Mouse (Mus musculus): Measurements from ENCODE around the gene Ppp1r13b.

Ppp1r13b gene

DNA sequence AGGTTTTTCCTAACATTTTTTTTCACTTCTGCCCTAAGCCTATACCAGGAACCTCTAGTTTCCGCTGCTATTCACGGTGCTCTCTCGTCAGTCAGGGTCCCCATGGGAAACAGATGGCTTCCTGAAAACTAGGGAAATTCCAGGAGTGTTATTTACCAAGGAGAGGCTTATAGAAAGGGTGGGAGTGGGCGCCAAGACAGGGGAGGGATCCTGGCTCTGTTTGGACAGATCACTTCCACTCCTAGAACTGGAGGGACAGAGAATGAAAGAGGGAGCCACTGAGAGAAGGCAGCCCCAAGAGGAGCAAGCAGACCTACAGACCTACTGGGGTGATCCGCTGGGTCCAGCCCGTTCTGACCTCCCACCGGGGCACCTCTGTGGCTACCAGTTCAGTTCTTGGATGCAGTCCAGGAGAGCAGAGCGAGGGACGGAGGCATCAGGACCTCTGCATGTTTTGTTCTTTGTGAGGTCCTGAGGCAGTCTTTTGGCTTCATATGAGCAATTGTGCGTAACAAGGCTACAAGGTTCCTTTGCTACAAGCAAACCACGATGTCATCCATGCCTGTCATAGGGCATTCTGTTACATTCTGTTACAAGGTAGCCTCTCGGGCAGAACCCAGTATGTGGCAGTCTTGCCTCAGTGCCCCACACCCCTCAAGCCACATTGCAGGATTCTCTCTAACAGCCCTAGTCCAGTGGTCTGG is 8.8 kb upstream of the Ppp1r13b start:
- peak; percentile 68 for DNase-seq

DNA sequence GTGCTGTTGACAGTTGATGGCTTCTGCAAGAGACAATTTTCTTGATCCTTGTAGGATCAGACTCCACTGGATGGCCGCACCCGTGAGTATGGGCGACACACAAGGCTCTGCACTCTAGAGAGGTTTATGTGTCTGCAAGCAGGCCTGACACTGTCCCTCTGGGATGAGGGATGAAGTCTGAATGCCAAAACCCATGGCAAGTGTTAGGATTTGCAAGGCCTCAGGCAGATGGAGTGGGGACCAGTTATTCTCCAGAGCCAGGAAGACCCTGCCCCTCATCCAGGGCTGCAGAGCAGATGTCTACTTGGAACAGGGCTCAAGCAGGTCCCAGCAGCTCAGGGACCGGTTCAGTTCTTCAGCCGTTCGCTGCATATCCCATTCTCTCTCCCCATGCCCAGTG is 7.9 kb upstream of the Ppp1r13b start:
- no peak for DNase-seq

DNA sequence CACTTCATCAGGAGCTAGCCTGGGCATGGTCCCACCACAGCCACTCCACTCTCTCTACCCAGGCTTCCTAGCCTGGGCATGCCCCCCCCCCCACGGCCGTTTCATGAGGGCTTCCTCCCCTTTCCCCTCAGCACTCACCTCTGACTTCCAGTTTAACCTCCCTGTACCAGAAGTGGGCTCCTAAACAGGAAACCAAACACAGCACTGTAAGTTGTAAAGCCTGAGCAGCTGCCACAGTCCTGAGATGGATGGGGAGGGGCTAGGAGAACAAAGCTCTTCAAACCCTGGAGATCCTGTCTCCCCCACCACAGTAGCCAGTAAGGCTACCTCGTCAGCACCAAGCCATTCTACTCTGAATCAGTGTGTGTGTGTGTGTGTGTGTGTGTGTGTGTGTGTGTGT is 6.1 kb upstream of the Ppp1r13b start:
- DNase-seq: no peak

DNA sequence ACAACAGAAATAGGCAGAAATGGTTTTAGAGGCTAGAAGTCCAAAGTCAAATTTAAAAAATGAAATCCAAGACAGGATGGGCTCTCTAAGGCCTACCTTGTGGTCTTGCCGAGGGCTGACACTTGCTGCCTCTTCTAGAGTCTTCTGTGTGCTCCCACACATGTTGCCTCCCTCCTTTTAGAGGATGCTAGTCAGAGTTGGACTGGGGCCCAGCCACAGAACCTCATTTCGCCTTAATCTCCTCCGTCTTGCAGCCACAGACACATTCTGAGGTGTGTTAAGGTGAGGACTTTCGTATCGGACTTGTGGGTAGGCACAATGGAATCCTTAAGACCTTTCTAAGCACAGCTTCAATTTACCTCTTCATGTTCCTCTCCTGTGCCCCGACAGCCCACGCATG is 4.9 kb upstream of the Ppp1r13b start:
- no peak for DNase-seq

DNA sequence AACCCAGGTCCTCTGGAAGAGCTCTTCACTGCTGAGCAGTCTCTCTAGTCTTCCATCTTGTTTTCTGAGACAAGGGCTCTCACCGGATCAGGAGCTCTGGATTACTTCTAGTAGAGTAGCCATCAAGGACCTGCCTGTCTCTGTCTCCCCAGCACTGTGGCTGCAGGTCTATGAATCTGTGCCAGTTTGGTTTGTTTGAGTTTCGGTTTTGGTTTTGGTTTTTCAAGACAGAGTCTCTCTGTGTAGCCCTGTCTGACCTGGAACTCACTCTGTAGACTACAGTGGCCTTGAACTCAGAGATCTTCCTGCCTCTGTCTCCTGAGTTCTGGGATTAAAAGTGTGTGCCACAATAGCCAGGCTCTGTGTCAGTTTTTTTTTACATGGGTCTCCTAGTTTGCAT is 3.9 kb upstream of the Ppp1r13b start:
- no peak for DNase-seq

DNA sequence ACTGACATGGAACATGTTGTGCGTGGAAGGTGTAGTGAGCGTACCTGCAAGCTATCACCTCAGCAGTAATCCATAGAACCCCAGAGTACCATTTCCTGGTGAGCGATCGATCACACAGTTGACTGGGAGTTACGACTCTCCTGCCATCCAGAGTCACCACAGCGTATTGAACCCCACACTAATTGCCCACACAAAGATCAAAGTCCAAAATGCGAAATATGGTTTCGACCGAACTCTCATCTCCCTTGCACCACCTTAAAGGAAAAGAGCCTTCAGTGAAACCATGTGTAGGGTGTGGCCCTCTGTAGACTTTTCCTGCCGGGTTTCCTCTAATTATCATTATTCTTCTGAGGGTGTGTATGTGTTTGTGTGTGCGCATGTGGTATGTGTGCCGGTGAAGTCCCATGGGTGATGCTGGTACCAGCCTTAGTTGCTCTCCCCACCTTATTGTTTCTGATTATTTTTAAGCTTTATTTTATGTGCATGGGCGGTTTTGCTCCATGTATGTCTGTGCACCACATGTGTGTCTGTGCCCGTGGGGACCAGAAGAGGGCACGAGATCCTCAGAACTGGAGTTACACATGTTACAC is 3.4 kb upstream of the Ppp1r13b start:
- no peak for DNase-seq

DNA sequence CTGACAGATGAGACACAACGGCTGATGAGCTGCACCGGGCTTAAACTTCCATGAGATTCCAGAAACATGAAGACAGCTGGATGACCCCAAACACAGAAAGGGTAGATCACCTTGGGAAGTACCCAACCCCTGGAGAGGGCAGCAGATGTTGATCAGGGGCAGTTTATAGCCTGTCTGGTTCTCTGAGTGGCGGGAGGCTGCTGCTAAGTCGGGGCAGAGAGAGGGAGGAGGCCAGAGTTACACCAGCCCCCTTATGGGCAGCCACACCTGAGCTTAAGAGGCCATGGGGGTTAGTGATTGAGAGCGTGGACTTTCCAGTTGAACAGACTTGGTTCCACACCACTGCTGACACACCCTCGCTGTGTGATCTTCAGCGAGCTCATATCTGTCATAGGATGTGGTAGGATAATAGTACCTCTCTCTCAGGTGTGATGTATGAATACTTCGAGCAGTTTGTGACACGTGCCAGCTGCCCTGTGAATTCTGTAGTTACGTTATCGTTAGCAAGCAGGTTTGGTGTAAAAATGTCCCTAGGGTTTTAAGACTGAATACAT is 1.2 kb upstream of the Ppp1r13b start:
- no peak for DNase-seq

DNA sequence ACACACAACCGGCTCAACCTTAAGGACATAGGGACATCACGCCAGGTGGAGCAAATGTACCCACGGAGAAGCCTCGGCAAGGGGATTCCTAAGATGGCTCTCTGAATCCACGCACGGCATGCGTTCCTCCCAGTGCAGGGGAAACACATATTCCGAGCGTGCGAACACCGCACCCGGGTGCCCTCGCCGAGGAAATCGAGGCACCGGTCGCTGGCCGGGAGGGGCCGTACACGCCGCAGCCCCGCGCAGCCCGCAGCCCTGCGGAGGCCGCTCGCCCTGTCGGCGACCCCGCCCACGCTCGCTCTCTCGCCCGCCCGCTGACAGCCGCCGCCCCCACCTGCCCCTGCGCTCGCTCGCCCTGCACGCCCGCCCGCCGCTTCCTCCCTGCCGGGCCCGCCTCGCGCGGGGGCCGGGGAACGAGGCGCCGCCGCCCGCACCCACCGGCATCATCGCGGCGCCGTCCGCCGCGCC is 454 bp downstream of the Ppp1r13b start:
- DNase-seq: peak; percentile 83

DNA sequence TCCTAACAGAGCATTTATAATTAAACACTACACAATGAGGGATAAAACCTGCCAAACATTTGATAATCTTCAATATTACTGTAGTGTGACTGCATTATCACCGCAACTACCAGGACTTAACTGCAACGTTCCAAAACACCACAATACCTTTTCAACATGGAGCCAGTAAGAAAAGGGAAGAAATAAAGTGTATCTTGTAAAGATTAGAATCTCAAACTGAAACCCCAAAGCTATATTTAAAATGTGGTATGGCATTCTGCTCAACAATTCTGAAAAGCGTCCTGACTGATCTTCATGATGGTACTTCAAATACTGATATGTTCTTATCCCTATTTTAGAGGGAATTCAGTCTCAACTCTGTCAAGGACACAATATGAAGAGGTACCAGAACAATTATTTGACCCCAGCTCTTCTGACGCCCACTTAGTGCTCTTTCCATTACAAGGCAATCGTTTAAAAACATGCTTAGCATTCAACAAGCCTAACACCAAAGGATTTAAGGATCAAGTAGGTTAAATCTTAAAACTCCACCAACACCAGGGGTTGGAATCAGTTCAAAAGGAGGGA is 1.5 kb downstream of the Ppp1r13b start:
- no peak for DNase-seq

DNA sequence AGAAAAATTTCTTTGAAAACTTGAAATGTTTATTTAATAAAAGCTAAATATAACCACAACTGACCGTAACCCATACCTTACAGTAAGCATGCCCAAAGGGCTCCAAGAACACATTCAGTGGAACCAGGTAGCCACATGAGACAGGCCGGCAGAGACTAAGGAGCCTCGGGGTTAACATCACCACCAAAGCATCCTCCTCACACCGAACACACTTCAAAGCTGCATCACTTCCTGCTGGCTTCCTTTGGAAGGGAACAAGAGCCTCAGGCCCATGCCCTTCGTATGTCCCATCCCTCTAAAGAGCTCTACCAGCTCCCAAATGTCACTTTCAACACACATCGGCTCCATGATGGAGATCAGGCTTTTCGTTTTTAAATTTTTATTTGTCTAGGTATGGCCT is 5.4 kb downstream of the Ppp1r13b start:
- DNase-seq: no peak

DNA sequence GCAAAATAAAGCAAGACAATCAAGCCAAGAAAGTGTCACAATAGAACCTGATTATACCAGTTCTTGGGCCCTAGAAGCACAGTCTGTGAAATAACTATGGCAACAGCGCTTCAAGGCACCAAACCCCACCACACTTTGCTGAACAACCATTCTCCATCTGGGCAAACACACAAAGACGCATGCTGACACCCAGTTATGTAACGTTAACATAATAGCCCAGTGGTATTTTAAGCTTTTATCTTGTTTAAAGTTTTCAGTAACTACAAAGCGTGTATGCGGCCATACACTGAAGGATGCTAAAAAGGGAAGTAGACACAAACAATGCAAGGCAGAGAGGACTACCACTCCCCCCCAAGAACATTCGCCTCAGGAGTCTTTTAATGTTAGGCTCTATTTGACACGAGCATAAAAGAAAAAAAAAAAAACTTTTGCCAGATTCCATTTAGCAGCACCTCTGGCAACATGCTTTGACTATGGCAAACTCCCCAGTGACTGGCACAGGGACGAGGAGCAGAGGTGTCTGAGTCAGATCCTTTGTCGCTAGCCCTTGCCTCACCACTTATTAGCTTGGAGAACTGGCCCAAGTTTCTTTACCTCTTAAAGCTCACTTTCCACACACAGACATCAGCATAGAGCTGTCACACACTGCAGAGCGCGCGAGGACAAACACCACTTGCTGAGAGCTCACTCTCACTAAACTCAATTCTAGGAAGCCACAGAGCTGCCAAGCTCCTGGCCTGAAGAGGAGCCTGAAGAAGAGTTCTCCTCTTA is 6.6 kb downstream of the Ppp1r13b start:
- DNase-seq: no peak

DNA sequence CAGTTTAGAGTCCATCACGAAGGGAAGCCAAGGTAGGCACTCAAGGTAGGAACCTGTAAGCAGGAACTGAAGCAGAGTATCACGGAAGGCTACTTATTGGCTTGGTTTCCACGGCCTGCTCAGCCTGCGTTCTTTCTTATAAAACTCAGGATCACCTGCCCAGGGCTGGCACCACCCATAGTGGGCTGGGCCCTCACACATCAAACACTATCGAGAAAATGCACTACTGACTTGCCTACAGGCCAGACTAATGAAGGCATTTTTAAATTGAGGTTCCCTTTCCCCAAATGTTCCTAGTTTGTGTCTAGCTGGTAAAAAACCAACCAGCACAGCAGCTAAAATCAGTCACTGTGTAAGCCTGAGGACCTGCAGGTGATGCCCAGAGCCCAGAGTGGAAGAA is 8.3 kb downstream of the Ppp1r13b start:
- no peak for DNase-seq

DNA sequence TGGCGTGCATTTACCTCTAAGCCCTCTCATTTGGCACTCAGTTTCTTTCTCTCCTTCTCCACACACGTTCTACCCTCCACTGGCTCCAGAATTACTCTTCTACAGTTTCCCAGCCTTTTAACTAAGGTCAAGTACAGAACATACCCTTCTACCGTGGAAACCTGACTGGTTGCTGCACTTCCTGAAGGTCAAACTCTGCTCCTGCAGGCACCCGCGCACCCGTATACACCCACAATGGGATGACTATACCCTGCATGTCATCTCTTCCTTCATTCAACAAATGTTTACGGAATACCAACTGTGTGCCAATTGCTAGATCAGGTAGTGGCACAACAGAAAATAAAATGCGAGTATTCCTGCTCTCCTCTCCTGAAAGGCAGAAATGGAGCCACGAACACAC is 9.2 kb downstream of the Ppp1r13b start:
- no peak for DNase-seq

DNA sequence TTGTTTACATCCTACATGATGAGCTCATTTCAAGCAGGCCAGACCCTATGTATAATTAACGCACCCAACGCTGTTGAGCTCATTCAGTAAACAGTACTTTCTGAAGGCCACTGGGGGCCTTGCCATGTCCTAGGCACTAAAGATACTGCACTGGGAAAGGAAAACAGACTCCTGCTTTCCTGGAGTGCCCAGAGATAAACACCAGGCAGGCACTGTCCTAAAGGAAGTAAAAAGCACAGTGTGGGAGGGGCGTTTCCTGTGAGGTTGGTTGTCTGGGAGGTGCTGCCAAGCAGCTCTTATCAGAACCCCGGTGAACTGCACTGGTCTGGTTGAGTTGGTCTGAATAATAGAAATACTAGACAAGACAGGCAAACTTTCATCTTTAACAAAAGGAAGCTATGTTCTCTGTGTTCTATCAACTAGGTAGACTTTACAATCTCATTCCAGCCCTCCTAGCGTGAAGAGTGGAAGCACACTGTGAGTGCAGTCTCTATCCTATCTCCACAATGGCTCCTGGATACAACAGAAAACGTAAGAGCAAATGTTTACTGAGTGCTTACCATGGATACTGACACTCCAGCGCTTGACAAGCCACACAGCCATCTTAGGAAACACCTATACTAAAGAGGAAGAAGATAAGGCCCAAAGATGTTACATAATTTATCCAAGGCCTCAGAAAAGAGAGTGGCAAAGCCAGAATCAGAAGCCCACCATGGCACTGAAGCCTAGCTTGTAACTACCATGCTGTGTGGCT is 10.8 kb downstream of the Ppp1r13b start:
- peak; percentile 64 for DNase-seq

DNA sequence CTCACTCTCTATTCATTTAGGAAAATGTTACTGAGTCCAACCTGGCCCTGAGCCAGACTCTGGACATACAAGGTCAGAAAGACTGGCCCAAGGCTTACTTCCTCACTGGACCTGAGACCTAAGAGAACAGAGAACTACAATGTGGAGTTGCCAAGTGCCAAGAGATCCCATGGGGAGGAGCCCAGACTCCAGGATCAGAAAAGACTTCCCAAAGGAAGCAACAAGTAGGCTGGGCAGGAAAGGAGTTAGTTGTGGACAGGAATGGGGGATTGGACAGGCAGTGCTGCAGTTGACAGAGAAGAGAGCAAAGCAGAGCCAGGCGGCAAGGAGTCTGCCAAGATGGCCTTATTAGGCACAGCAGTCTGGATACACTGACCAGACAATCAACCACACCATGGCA is 13.8 kb downstream of the Ppp1r13b start:
- DNase-seq: peak; percentile 83

DNA sequence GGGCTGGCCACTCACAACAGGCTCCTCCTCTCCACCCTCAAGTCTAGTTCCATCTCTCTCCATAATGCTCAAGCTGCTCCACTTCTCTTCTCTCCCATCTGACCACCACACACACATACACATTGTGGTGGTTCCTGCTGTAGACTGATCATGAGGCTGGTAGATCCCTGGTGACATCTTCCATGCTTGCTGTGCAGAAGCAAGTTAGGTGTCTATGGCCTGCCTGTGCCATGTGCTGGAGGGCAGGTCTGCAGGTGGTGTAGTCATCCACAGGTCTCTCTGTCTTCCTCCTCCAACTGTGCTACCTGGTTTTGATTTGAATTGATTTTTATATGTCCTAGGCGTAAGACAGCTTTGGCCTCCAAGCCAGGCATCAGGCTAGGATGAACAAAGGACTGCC is 14.9 kb downstream of the Ppp1r13b start:
- DNase-seq: no peak

DNA sequence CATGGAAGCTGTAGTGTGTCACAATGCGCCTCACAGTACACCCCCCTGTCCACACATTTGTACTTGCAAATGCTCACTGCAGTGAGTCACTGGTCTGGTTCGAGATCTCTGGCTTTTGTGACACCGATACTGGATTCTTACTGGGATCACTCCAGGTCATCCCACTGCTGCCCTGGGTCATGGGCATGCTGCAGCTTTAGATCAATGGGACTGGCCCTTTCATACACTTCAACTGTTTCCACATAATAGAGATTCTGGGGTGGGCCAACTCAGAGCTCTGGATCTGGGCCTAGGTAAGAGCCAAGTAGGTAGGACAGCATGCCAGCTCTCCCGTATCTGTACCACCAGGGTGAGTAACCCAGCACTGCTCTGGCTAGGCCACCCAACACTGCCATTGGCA is 16.1 kb downstream of the Ppp1r13b start:
- DNase-seq: no peak

DNA sequence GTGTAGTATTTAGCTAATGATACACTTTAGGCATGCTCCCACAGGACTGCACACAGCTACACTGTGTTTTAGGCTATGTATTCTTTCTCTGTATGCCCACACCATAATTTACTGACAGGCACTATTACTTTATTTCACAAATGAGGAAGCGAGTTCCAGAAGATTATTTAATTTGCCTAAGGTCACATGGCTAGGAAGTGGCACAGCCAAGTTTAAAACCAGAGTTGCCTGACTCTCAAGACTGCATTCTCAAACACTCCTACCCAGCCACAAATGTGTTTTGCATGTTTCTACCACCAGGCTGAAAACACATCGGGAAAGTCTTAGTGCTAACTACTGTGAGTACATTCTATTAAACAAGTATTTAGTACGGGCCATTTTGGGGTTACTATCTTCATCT is 18.7 kb downstream of the Ppp1r13b start:
- DNase-seq: no peak

DNA sequence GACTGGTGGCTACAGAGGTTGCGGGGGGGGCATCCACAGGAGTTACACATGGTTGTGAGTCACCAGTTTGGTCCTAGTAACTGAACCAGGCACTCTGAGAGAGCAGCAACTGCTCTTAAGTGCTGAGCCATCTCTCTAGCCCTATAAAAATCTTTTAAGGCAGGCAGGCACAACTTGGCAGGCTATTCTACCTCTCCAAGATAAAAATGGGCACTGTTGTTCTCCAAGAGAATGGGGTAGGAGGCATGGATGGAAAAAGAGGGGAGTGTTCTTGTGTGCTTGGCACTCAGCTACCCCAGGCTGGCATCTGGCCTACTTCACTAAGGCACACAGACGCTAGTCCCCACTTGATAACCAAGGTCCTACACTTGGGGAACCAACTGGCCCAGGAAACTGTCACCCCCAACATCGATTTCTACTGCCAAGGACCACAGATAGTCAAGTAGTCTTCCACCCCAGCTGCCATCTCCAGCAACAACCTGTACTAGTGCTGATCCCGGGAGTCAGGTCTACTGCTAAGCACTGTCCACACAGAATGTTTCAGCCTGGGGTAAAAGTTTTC is 19.5 kb downstream of the Ppp1r13b start:
- DNase-seq: no peak

DNA sequence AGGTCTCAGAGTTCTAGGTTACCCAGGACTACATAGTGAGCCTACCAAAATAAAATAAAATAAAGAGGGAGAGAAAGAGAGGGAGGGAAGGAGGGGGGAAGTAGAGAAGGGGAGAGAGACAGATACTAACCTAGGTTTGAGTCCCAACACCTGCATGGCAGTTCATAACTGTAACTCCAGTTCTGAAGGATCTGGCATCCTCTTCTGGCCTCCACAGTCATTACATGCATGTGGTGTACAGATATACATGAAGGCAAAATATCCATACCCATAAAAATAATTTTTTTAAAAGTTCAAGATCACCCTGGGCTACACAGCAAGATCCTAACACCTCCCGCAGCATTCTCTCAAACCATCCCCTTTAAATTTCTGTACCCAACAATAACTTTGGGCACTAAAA is 20.9 kb downstream of the Ppp1r13b start:
- DNase-seq: no peak

DNA sequence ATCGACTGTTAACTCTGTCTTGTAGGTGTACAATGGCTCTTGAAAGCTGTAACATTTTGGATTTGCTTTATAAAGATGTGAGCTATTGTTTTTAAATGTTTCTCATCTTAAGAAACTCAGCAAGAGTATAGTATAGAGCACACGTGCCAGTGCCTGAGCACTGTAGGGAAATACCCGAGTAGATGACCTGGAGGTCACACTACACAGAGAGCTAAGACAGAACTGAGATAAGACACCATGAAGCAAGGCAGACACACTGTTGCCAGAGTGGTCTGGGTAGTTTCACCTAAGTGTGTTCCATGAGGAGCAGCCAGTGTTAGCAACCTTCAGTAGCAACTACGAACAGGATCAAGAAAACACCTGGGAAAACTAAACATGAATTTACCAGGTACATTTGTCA is 25.1 kb downstream of the Ppp1r13b start:
- DNase-seq: no peak

DNA sequence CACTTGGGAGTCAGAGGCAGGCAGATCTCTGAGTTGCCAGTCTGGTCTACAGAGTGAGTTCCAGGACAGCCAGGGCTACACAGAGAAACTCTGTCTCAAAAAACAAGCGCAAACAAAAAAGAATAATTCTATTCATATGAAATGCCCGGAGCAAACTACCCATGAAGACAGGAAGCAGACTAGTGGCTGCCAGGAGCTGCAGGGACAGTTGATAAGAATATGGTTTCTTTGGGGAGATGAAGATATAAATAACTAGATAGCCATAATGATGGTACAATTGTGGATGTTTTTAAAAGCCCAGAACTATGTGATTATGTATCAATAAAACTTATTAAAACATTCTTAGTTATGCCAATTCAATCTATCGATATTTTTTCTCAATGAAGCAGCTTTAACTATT is 25.9 kb downstream of the Ppp1r13b start:
- no peak for DNase-seq

All from kidney, postnatal 14 days (tissue).